Mouse (Mus musculus) olfactory bulb, adult 2 months (tissue): ENCODE data around the gene Klf13.

Experiments
- CTCF ChIP-seq: fragments of 200-500 bp; IDR thresholded peaks from 2 replicates; pipeline ENCODE4 v1.5.1; 2012; ENCODE audit warnings: low read depth, mild to moderate bottlenecking, low read length, moderate library complexity; ENCODE audit not compliant: insufficient read depth
- POLR2A ChIP-seq: fragments of 200-500 bp; IDR thresholded peaks from 2 replicates; pipeline ENCODE4 v1.6.1; 2012; ENCODE audit warnings: mild to moderate bottlenecking, low read depth, low read length, moderate library complexity; ENCODE audit not compliant: insufficient read depth

DNA sequence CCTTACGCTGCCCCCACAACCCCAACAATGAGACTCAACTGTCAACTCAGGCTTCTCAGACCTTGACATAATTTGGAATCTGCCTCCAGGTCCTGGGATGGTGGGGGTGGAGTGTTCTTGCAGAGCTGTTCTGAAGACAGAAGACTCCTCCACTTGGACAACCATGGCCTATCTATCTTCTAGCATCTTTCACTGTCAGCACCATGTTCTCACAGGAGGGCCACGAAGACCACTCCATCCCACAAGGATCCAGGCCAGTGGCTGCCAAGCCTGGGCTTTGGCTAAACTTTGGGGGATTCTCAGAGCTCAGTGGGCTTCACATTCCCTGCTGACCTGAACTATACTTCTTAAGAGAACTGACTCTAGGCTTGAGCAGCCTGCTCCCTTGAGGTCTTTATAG lies 23.8 kb downstream of the Klf13 start:
- TF ChIP-seq POLR2A: no peak
- TF ChIP-seq CTCF: no peak
